Mouse (Mus musculus): Measurements from ENCODE around the gene 4931406P16Rik. TPM values are rescaled to one million over a fixed set of nuclear protein-coding genes. Genes with fewer than 3 reads are reported as not detected.
"Not testable (repeated sequence)": the region's sequence is repeated elsewhere in the genome, so short reads cannot be mapped to it uniquely, and the experiment has no call there.

Gene 4931406P16Rik
- total RNA-seq, 2 experiments from 2014 or later: 36.6 to 51.9 TPM

- intact Hi-C loops (cut with DNase I): loop anchor here (10.0 kb wide), 1 partner anchor 428 kb away; no protein-coding TSS in a partner anchor
- peak overlapping the region; percentile 91 for H3K27ac ChIP-seq
- peak overlapping the region; percentile 3; the same call in 1 of the 2 replicates for H3K4me3 ChIP-seq
- DNase-seq: no peak
- no peak for TF ChIP-seq CTCF (IDR thresholded peaks at IDR 0.05)
Observed at GRCm38 (mm10) chr7:34216474-34216873, 96.9 kb downstream of the 4931406P16Rik start.

- no peak for TF ChIP-seq CTCF (IDR thresholded peaks at IDR 0.05)
- intact Hi-C loops (cut with DNase I): loop anchor here (10.0 kb wide), 1 partner anchor 429 kb away; no protein-coding TSS in a partner anchor
- DNase-seq: peak; percentile 92
- peak overlapping the region; percentile 91 for H3K27ac ChIP-seq
- peak overlapping the region; percentile 54 for H3K4me3 ChIP-seq
Observed at GRCm38 (mm10) chr7:34215481-34215880, 97.9 kb downstream of the 4931406P16Rik start.

- DNase-seq: peak; percentile 56
- no peak for TF ChIP-seq CTCF (IDR thresholded peaks at IDR 0.05)
- peak overlapping the region; percentile 54 for H3K4me3 ChIP-seq
- peak overlapping the region; percentile 91 for H3K27ac ChIP-seq
- intact Hi-C loops (cut with DNase I): loop anchor here (10.0 kb wide), 1 partner anchor 430 kb away; no protein-coding TSS in a partner anchor
Observed at GRCm38 (mm10) chr7:34214644-34215043, 98.7 kb downstream of the 4931406P16Rik start.

GRCm38 (mm10) chr7:34213281-34213680 lies 100.1 kb downstream of the 4931406P16Rik start:
- intact Hi-C loops (cut with DNase I): loop anchor here (10.0 kb wide), 1 partner anchor 432 kb away; no protein-coding TSS in a partner anchor
- Histone ChIP-seq H3K4me3 (no peak overlapping the region; the same call in 1 of the 2 replicates), H3K27ac (peak overlapping the region; percentile 91)
- no peak for DNase-seq
- TF ChIP-seq CTCF (IDR thresholded peaks at IDR 0.05): no peak

- DNase-seq: peak; percentile 52
- peak; percentile 54 for TF ChIP-seq CTCF (IDR thresholded peaks at IDR 0.05)
- H3K4me3 ChIP-seq: peak overlapping the region; percentile 15; the same call in 1 of the 2 replicates
- H3K27ac ChIP-seq: peak overlapping the region; percentile 91
- intact Hi-C loops (cut with DNase I): no loop called here
Observed at GRCm38 (mm10) chr7:34208027-34208745, 105.2 kb downstream of the 4931406P16Rik start.

- DNase-seq: no peak
- intact Hi-C loops (cut with DNase I): no loop called here
- Histone ChIP-seq H3K27ac (peak overlapping the region; percentile 91; the same call in 1 of the 2 replicates), H3K4me3 (no peak overlapping the region)
- no peak for TF ChIP-seq CTCF (IDR thresholded peaks at IDR 0.05)
Observed at GRCm38 (mm10) chr7:34206331-34206730, 107.0 kb downstream of the 4931406P16Rik start.

GRCm38 (mm10) chr7:34202147-34202546 lies 111.2 kb downstream of the 4931406P16Rik start:
- H3K4me3 ChIP-seq; intact Hi-C loops (cut with DNase I); H3K27ac ChIP-seq; DNase-seq: not testable (repeated sequence)

GRCm38 (mm10) chr7:34200829-34201228 lies 112.5 kb downstream of the 4931406P16Rik start:
- H3K27ac ChIP-seq: no peak overlapping the region
- H3K4me3 ChIP-seq: no peak overlapping the region
- no peak for DNase-seq
- intact Hi-C loops (cut with DNase I): no loop called here
- TF ChIP-seq CTCF (IDR thresholded peaks at IDR 0.05): no peak

- Histone ChIP-seq H3K4me3 (no peak overlapping the region), H3K27ac (peak overlapping the region; percentile 9; the same call in 1 of the 2 replicates)
- intact Hi-C loops (cut with DNase I): loop anchor here (5.0 to 10.0 kb wide), 2 partner anchors 66 to 214 kb away; partner anchors contain the start of gene Wtip
- DNase-seq: no peak
- peak; percentile 66 for TF ChIP-seq CTCF (IDR thresholded peaks at IDR 0.05)
Observed at GRCm38 (mm10) chr7:34198346-34198745, 115.0 kb downstream of the 4931406P16Rik start.

- DNase-seq: peak; percentile 95
- no peak for TF ChIP-seq CTCF (IDR thresholded peaks at IDR 0.05)
- intact Hi-C loops (cut with DNase I): loop anchor here (2.0 to 10.0 kb wide), 3 partner anchors 32 to 212 kb away; partner anchors contain the start of gene Wtip
- peak within 1 kb of the TSS; percentile 95 for H3K4me3 ChIP-seq
- peak within 1 kb of the TSS; percentile 89 for H3K27ac ChIP-seq
Observed at GRCm38 (mm10) chr7:34196132-34197128, 116.9 kb downstream of the 4931406P16Rik start, which contains the start of gene Pdcd2l. TSS of gene Pdcd2l (minus strand) at chr7:34196661.

GRCm38 (mm10) chr7:34195632-34196031 lies 117.7 kb downstream of the 4931406P16Rik start:
- Histone ChIP-seq H3K4me3 (peak overlapping the region; percentile 95), H3K27ac (peak overlapping the region; percentile 89)
- TF ChIP-seq CTCF (IDR thresholded peaks at IDR 0.05): peak; percentile 50
- no peak for DNase-seq
- intact Hi-C loops (cut with DNase I): loop anchor here (2.0 to 10.0 kb wide), 3 partner anchors 33 to 211 kb away; partner anchors contain the start of gene Wtip

GRCm38 (mm10) chr7:34192825-34193224 lies 120.5 kb downstream of the 4931406P16Rik start:
- no peak for TF ChIP-seq CTCF (IDR thresholded peaks at IDR 0.05)
- intact Hi-C loops (cut with DNase I): loop anchor here (10.0 kb wide), 1 partner anchor 208 kb away; no protein-coding TSS in a partner anchor
- no peak for DNase-seq
- H3K27ac ChIP-seq: no peak overlapping the region
- H3K4me3 ChIP-seq: no peak overlapping the region
